Mouse (Mus musculus): ENCODE measurements around the gene Ptma.
"Not testable (repeated sequence)": the region's sequence is repeated elsewhere in the genome, so short reads cannot be mapped to it uniquely, and the experiment has no call there.

The Ptma gene

DNA sequence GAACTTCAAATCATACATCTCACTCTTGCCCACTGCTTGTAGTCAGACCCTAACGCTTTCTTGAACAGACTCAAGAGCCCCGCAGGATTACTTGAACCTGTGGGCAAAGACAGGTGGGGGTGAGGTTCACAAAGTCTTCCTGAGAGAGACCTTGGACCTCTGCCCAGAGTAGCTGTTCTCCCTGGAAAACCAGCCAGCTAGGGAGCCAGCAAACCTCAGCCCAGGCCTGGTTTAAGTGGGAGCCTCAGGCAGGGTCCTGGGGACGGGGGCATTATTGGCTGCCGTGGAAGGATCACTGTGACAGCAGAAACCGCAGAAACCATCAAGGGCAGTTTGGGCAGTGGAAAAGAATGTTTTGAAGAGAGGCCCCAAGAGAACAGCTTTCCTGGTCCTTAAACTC is 29.2 kb upstream of the Ptma start:
- DNase-seq, result no peak

DNA sequence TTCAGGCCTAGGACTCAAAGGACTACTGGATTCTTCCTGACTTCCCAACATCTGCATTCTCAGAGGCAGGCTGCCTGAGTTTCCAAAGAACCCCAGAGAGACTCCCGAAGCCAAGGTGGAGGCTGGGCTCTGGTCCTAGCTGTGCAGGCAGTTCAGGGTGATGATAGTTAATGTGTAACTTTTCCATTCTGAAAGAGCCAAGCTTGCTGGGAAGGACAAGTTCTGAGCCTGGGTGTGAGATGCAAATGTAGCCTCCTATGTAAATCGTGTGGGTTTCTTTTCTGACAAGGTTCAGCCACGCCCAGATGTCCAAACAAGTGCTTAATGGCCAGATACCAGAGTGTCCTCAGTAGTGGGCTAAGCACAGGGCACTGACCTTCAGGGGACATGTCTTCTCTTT is 28.5 kb upstream of the Ptma start:
- peak; percentile 46 to 49 for DNase-seq

DNA sequence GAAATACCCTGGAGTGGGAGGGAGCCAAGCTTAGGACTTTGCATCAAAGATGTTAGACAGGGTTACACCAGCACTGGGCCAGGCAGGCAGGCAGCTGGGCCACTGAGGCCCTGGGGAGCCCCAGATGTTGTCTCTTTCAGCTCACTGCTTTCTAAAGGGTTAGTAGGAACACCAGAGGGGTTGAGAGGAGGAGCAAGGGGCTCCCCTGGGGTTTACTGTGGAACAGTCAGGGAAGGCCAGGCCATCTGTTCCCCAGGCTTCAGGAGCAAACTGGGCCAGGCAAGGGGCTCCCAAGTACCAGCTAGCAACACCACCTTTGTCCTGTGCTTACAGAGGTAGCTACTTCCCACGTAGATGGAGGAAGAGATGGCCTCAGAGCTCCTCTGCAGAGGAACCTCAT is 27.9 kb upstream of the Ptma start:
- peak in 1 of 2 experiments; percentile 19 for DNase-seq

DNA sequence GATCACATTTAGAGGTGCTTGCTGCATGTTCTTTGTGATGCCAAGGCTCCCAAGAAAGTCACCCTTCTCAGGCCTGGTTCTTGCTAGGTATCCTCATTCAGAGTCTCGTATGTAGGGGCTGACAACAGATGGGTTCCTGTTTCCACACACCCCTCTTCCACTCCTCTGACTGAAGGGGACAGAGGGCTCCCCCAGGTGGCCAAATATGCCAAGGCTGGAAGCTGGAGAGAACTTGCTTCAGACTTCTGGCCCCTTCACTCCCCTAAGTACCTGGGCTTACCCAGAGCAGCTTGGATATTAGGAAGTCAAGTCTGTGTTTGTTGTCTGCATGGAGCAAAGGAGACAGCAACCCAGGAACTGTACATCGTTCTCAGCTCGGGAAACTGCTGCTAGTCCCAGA is 26.6 kb upstream of the Ptma start:
- peak; percentile 84 to 89 for DNase-seq

DNA sequence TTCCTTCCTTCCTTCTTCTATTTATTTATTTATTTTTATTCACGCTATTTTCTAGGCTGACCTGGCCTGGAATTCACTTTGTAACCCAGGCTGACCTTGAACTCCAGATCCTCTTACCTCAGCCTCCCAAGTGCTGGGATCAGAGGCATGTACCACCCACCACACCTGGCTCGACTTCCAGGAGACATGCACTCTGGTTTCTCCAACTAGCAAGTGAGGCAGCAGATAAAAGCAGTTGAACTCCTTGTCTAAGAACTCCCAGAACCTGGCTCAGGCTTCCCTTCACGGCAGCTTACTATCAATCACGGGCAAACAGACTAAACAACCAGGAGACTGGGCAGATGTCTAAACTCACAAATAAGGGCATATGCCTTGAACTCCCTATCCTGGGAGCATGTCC is 25.8 kb upstream of the Ptma start:
- no peak for DNase-seq

DNA sequence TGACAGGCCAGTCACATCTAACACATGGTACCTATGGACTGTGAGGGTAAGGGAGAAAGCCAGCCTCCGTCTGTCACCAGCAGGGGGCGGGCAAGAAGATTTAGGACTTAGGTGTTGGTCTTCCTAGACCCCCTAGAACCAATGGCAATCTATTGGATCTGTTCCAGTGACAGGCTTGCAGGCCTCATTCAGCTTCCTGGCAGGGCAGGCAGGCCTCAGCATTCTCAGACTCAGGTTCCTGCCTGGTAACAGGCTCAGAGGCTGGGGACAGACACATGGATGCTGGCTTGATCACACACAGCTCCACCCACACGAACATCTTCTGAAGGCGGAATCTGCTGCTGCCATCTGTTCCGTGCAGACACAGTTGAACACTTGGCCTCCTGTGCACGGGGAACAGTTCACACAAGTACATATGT is 25.4 kb upstream of the Ptma start:
- DNase-seq, result peak; percentile 83 to 84

DNA sequence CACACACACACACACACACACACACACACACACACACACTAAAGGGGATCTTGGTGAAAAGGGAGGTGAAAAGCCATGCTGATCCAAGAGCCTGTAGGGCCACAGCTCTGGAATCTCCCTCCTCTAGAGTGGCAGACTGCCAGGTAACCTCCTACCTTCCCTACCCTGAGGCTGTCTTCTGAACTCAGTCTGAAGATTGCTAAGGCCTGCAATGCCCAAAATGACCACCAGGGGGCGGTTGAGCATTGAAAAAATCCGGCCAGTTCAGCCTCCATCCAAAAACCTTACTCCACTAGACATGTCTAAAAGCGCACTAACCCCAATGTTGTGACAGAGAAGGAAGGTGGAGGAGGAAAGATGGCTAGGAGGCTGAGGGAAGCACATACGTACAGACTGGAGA is 25.0 kb upstream of the Ptma start:
- DNase-seq, result peak; percentile 96 to 97

DNA sequence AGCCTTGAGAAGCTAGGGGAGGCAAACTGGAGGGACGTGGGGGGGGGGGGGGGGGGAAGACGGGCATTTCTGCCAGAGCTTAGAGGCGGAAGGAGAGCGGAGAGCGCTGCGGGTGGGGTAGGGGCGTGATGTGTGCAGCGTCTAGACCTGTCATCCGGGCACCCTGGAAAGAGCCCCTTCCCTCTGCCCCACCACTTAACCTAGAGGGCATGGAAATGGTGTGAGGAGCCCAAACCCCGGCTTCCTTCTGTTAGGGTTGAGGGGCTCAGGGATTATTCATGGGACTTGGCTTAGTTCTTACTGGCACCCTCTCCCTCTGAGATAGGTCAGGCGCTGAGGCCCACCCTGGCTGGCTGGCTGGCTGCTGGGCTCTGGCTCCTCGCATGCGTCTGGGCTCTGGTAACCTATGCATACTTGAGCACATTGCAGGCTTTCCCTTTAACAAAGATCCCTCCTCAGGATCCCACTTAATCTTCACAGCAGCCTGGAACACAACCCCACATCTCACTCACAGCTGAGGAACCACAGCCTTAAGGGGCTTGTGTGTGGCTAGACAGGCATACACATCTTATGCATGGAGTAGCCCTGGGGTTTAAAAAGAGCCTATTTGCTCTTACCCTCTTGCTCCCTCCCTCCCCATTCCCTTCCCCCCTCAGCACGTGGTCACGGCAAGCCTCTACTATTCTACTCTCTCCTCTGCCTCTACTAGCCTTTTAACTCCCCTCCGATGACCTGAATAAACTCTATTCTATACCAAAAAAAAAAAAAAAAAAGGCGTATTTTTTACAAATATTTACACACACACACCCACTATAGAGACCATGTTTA is 24.1 kb upstream of the Ptma start:
- DNase-seq, result no peak

DNA sequence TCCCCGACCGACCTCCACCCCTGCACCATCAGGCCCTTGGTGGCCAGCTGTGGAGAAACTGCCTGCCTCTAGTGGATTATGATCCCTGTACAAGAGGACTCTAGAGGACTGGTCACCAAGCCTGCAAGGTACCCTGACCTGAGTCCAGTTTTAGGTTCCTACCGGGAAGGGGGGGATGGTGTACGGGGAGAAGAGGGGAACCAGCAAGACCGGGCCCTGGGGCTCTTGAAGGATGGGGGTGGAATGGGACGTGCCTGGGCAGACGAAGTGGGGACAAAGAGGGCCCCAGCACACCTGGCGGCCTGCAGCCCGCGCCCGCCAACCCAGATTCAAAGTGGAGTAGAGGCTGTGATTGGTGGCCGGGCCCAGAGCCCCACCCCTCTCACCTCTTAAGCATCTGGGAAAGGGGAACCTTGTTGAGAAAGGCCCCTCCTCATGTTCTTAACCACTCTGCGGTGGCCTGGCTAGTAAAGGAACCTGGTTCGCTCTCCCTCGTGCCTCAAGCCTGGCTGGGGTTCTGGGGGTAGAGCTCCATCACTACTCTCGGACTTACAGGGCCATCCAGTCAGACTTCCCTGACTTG is 23.3 kb upstream of the Ptma start:
- peak; percentile 76 to 78 for DNase-seq

DNA sequence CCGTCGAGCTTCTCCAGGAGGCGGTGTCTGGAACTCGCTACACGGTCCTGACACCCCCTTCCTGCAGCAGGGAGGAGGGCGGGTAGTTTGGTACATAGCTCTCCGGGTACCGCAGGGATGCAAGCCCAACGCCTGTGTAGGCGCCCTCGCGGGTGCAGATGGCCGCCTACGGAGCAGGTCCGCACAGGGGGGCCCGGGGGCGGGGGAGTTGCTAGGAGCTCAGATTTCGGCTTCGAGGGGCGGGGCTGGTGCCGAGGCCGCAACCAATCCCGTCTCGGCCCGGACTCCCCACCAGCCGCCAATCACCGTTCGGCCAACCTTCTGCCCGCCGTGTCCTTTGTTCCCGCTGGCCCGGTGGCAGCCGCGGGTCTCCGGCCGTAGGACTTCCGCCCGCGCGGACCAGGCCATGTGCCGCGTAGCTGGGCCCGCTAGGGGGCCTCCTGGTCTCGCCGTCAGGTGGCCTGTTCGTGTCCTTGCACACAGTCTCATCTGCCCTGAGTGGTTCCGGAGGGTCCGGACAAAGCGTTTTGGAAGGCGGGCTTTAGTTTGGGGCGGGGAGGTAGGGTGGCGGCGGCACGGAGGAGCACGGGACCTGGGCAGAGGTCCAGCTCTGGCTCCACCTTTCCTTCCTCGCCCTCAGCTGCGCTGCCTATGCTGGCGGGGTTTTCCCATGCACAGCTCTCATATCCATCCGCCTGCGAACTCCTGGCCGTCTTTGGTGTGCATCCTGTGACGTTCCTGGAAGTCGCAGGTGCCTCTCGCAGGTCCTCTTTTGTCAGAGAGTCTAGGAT is 22.4 kb upstream of the Ptma start:
- peak; percentile 82 to 83 for DNase-seq

DNA sequence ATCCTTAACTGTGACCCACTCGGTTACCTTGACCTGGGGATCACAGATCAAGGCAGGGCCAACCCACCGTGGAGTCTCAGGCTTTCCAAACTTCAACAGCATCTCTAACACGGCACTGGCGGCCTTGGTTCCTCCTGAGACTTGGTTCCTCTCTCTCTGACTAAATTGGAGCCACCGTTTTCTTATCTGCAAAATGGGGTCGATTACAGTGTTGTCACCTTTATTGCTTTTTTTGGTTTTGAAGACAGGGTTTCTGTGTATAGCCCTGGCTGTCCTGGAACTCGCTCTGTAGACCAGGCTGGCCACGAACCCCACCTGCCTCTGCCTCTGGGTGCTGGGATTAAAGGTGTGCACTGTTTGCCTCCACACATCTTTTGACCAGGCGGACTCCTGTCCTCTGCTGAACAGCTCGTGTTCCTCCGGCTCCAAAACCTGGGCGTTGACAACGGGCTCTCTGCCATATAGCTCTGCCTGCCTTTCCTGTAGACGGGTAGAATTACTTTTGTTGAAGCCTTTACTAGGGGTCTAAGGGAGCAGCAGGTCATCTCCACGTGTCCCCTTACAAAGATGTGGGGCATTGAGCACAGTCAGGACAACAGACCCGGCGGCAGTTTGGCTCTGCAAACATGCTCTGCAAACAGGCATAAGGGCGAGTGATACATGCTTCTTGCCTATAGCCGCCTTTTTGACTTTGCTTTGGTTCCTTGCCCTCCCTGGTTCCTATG is 21.7 kb upstream of the Ptma start:
- no peak for DNase-seq

DNA sequence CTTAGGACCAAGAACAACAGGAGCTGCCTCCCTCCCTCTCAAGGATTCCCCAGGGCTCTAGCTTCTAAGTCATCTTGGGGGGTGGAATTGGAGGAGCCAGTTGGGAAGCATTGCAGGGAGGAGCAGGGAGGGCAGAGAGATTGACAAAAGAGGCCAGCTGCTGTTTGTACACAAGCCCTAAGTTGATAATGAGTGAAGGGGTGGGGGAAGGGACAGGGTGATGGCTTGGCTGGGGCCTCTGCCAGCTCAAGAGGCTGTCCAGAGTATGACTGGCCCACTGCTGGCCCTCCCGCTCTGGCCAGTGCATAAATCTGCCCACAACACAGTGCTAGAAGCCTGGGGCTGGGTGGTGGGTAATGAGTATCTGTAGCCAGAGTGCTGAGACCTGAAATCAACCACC is 21.1 kb upstream of the Ptma start:
- DNase-seq, result no peak

DNA sequence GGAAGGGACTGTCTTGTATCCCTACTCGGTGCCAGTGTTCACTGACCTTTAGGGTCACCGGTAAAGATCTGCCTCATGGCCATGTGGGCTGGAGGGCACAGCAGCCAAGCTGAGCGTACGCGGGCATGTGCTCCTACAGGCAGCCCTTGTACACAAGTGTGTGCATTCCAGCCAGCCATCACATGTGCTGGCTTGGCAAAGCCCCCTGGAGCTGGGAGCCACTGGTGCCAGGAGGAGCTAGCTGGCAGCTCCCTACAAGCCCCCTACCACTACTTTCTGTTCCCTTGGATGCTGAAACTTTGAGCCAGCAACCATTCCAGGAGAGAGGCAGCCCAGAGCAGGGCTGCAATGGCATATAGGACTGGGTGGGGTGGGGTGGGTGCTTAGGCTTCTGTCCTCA is 20.1 kb upstream of the Ptma start:
- DNase-seq, result no peak

DNA sequence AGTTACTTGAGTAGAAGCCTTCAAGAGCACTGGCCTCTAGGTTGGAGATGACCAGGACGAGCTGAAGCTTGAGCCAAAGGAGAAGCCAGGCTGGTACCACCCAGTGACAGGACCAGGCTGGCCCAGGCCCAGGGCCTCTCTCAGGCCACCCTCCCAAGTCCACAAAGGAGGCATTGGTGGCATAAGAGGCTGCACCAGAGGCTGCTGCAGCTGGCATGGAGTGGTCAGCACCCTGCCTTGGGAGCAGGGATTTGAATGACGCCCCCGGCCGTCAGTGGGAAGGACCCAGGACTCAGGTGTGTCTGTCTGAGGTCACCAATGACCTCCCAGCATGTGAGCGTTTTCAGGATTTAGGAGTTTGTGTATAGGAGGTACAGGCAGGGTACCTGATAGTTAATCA is 18.7 kb upstream of the Ptma start:
- no peak for DNase-seq

DNA sequence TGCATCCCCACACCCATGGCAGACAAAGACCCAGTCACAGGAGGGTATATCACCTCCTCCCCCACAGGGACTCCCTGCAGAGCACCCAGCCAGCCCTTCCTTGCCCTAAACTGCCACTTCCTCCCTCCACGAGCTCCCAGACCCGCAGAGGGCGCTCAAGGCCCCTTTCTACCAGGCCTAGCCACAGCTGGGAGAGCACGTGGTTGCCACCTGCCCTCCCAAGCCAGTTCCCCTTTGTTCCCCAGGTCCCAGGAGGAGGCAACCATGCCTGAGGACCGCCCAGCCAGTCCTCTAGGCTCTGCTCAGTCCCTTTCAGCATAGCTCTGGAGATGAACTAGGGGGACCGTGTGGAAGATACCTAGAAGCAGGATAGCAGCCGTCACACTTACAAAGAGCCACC is 17.1 kb upstream of the Ptma start:
- DNase-seq, result peak; percentile 94 to 95

DNA sequence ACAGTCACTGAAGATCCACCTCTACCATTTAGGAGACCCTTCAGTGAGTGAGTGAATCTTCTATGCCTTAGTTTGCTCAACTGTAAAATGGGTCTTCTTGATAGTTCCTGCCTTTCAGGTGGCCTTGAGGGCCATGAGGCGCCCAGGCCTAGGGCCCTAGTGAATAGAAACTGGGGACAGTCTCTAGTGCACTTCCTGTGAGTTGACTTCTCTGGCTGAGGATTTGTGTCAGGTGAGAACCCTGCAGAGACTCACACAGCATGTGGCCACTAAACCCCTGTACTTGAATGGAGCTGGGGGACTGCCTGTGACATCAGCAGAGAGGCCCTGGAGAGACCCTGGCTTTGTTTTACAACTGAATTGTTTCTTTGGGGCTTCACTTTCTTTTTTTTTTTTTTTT is 16.3 kb upstream of the Ptma start:
- peak; percentile 23 to 29 for DNase-seq

DNA sequence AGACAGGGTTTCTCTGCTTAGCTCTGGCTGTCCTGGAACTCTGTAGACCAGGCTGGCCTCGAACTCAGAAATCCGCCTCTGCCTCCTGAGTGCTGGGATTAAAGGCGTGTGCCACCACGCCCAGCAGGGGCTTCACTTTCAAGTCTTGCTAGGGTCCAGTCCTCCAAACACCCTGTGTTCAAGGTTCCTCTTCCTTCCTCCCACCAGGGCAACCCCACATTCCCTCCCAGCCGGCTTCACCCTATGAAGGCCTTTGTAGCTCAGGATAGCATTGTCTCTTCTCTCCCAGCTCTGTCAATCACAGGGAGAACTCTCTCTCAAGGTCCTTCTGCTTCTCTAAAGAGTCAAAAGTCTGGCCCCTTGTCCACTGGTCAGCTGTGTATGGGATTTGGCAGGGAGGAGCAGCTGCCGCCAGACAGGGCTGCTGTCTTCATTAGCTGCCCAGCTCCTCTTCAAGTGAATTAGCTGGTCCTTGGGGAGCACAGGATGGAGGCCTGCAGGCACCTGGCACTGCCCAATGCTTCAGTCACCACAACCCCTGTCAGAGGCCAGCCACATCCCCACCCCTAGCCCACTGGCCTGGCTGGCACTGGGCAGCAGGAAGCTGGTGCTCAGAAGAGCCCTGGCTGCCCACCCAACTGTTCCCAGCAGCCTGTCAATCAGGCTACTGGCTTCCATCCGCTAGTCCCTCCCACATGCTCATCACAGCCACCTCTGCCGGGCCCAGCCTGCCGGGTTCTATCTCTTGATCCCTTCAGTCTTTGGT is 15.7 kb upstream of the Ptma start:
- DNase-seq, result no peak

DNA sequence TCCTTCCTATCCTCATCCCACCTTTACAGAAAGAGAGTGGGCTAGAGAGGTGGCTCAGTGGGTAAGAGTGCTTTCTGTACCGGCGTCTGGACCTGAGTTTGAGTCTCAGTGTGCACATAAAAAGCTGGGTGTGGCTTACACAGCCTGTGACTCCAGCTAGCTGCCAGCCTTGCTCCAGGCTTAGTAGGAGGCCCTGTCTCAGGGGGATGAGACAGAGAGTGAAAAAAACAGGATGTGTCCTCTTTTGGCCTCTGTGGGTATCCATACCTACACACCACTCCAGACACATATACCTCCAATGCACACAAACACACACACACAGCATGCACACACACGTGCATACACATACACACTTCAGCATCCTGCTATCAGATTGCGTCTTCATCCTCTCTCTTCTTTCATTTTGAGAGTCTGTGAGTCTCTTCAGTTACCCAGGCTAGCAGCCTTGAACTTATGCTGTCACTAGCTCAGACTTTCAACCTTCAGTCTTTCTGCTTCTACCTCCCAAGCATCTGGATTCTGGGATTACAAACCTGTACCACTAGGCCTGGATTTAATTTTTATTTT is 14.3 kb upstream of the Ptma start:
- no peak for DNase-seq

DNA sequence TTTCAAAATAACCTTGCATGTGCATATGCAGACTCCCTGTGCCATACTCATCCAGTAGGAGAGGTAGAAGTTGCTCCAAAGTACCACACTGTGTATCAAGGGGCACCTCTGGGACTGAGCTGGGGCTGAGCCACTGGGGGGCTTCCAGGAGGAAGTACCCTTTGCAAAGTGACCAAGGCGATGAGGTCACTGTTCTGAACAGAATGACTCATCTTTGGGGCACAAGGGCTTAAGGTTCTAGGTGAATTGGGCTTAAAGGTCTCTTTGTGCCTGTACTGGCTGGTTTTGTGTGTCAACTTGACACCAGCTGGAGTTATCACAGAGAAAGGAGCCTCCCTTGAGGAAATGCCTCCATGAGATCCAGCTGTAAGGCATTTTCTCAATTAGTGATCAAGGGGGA is 13.5 kb upstream of the Ptma start:
- not testable (repeated sequence) for DNase-seq

DNA sequence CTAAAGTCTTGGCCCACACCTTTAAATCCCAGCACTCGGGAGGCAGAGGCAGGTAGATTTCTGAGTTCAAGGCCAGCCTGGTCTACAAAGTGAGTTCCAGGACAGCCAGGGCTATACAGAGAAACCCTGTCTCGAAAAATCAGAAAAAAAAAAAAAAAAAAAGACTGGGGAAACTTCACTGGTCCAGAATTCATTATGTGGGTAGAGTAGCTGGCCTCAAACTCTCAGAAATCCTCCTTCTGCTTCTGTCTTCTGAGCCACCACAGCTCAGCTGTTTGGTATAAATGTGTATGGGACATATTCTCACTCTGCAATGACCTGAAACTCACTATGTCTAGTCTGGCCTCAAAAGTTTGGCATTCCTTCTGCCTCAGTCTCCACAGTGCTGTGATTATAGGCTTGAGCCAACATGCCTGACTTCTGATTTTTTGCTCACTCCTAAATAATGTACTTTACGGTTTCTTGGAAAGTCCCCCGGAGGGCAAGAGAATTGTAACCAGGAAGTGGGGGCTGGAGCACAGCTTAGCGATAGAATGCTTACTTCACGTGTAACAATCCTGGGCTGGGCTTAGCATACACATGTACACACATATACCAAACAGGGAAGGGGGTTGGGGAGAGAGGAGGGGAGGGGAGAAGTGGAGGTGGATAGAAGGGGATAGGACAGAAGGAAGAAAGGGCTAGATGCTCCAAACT is 10.7 kb upstream of the Ptma start:
- DNase-seq, result peak; percentile 41 to 43

DNA sequence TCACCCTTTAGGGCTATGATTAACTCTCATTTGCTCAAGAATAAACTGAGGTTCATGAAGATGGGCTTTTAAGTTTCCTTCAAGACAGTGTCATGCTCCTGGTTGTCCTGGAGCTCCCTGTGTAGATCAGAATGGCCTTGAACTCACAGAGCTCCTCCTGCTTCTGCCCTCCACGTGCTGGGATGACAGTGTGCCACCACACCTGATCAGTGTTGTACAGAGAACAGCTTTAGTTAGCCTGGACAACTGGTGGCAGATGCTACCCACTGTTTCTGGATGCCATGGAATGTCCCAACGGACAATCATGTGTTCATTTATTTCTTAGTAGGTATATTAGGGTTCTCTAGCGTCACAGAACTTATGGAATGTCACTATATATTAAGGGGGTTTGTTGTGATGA is 9.4 kb upstream of the Ptma start:
- DNase-seq, result no peak

Measured in B cell, adult 2 months (primary cell).